Mouse (Mus musculus): Measurements from ENCODE around the gene Fam69b. TPM values are rescaled to one million over a fixed set of nuclear protein-coding genes. Genes with fewer than 3 reads are reported as not detected.

The Fam69b gene
- total and polyA plus RNA-seq, 3 experiments = 20.0 to 47.6 (median 21.1) TPM

DNA sequence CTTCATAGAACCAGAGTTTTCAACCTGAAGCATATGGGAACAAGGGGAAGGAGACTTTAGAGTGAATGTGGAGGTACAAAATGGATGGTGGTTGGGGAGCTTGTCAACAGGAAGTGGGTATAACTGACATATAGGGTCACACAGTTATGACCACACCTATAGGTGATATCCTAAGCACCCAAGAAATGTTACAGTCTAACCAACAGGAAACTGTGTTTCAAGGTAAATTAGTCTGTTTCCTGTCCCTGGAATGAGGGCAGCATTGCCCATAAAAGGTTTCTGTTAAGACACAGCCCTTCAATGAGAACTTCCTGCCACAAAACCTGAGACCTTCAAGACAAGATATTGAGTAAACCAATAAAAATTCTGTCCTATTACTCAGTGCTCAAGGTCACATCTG, 40.5 kb downstream of the Fam69b start:
- no peaks in the 10 kb centered on the region; the same call in 1 of the 2 replicates for H3K27me3 ChIP-seq (ENCODE audit: control insufficient read depth, insufficient read depth, low read length)
- TF ChIP-seq POLR2A (IDR thresholded peaks at IDR 0.05; ENCODE audit: insufficient read depth, low read depth, low read length) = no peak
- TF ChIP-seq CTCF (IDR thresholded peaks at IDR 0.05) = no peak
- no peak for TF ChIP-seq EP300 (IDR thresholded peaks at IDR 0.05; ENCODE audit: insufficient read depth, low read depth, low read length)
- no peaks in the 10 kb centered on the region for H3K4me1 ChIP-seq (ENCODE audit: control insufficient read depth, insufficient read depth, low read length)
- H3K36me3 ChIP-seq (ENCODE audit: control insufficient read depth, insufficient read depth, low read length) = no peaks in the 10 kb centered on the region
- no peak overlapping the region for H3K9ac ChIP-seq (ENCODE audit: low read depth, low read length)
- no peaks in the 10 kb centered on the region for H3K79me2 ChIP-seq (replicated peaks; ENCODE audit: control insufficient read depth, insufficient read depth, low read length)
- H3K27ac ChIP-seq = no peak overlapping the region
- no peak for DNase-seq
- intact Hi-C loops (cut with DNase I) = no loop called here
- H3K4me3 ChIP-seq = no peak overlapping the region

DNA sequence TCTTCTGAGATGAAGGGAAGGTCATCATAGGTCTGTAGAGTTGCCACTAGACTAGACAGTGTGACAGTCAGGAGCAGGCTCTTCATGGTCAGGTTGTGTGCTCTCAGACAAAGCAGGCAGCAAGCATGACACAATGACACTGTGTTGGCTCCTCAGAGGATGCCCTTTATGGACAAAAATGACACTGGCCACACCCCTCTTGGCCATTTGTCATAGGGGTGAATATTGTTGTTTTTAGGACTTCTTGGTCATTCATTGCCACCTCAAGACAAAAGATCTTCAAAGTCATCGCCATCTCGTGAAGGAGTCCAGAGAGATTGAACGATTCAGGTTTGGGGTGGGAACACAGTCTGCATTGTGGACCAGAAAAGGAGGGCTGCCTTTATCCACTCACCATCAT, 42.9 kb downstream of the Fam69b start, which contains the start of gene Lcn4:
Lcn4 (minus strand) TSS at position 101 of the 400 bp plus-strand sequence.
- intact Hi-C loops (cut with DNase I) = no loop called here
- WGBS = 84% methylated on average over 3 of the region's 3 CpGs
- no peak within 1 kb of the TSS for H3K27ac ChIP-seq
- TF ChIP-seq POLR2A (IDR thresholded peaks at IDR 0.05; ENCODE audit: insufficient read depth, low read depth, low read length) (no peak), EP300 (IDR thresholded peaks at IDR 0.05; ENCODE audit: insufficient read depth, low read depth, low read length) (no peak), CTCF (IDR thresholded peaks at IDR 0.05) (no peak)
- H3K9ac ChIP-seq (ENCODE audit: low read depth, low read length) = no peak within 1 kb of the TSS
- no peaks in the 10 kb centered on the region; the same call in 1 of the 2 replicates for H3K27me3 ChIP-seq (ENCODE audit: control insufficient read depth, insufficient read depth, low read length)
- H3K36me3 ChIP-seq (ENCODE audit: control insufficient read depth, insufficient read depth, low read length) = no peaks in the 10 kb centered on the region
- H3K4me1 ChIP-seq (ENCODE audit: control insufficient read depth, insufficient read depth, low read length) = no peaks in the 10 kb centered on the region
- no peak for DNase-seq
- H3K79me2 ChIP-seq (replicated peaks; ENCODE audit: control insufficient read depth, insufficient read depth, low read length) = no peaks in the 10 kb centered on the region
- H3K4me3 ChIP-seq = no peak within 1 kb of the TSS

Small RNAs within 50 kb of the gene (microRNA-seq; reads per million reads assigned to microRNA genes)
- gene Mir126a (5.8 to 6.2 reads per million in 2 experiments), gene Mir126b (0 reads per million in 2 experiments)

Other genes starting within 250 kb of the Fam69b start
- gene Snapc4, start 247.8 kb upstream of the Fam69b start, total RNA-seq (2021) = 1 to 10 TPM; 7.2 to 9.5 TPM
- 20.4 and 24.3 TPM in 2 replicates for gene Snapc4, start 247.8 kb upstream of the Fam69b start, polyA plus RNA-seq (2012; rRNA removed)
- gene Entr1, start 239.1 kb upstream of the Fam69b start, total RNA-seq (2021) = 10 to 100 TPM; 40.5 to 46.9 TPM
- gene Entr1, start 239.1 kb upstream of the Fam69b start, polyA plus RNA-seq (2012; rRNA removed) = 59.7 and 85.6 TPM in 2 replicates
- 100 to 1,000 TPM; 139 to 160 TPM for gene Pmpca, start 239.1 kb upstream of the Fam69b start, total RNA-seq (2021)
- 69.1 and 123 TPM in 2 replicates for gene Pmpca, start 239.1 kb upstream of the Fam69b start, polyA plus RNA-seq (2012; rRNA removed)
- gene Inpp5e, start 219.3 kb upstream of the Fam69b start, total RNA-seq (2021) = 10 to 100 TPM; 15.8 to 16.3 TPM
- 22.1 and 23.6 TPM in 2 replicates for gene Inpp5e, start 219.3 kb upstream of the Fam69b start, polyA plus RNA-seq (2012; rRNA removed)
- 10 to 100 TPM; 36.3 to 40.4 TPM for gene Sec16a, start 183.2 kb upstream of the Fam69b start, total RNA-seq (2021)
- gene Sec16a, start 183.2 kb upstream of the Fam69b start, polyA plus RNA-seq (2012; rRNA removed) = 37.5 and 50.1 TPM in 2 replicates
- 10 to 100 TPM; 31.6 to 32.4 TPM for gene Notch1, start 111.8 kb upstream of the Fam69b start, total RNA-seq (2021)
- gene Notch1, start 111.8 kb upstream of the Fam69b start, polyA plus RNA-seq (2012; rRNA removed) = 22.0 and 23.2 TPM in 2 replicates
- 100 to 1,000 TPM; 102 to 111 TPM for gene Egfl7, start 48.4 kb upstream of the Fam69b start, total RNA-seq (2021)
- 499 and 610 TPM in 2 replicates for gene Egfl7, start 48.4 kb upstream of the Fam69b start, polyA plus RNA-seq (2012; rRNA removed)
- gene Gm20532, start 41.8 kb upstream of the Fam69b start, total RNA-seq (2021) = not detected
- not detected in 2 replicates for gene Gm20532, start 41.8 kb upstream of the Fam69b start, polyA plus RNA-seq (2012; rRNA removed)
- gene Agpat2, start 24.0 kb upstream of the Fam69b start, total RNA-seq (2021) = 10 to 100 TPM; 52.8 to 59.2 TPM
- gene Agpat2, start 24.0 kb upstream of the Fam69b start, polyA plus RNA-seq (2012; rRNA removed) = 117 and 142 TPM in 2 replicates
- gene Lcn4, start 42.8 kb downstream of the Fam69b start, total RNA-seq (2021) = not detected
- not detected in 2 replicates for gene Lcn4, start 42.8 kb downstream of the Fam69b start, polyA plus RNA-seq (2012; rRNA removed)
- not detected for gene Abo, start 236.5 kb downstream of the Fam69b start, total RNA-seq (2021)
- gene Abo, start 236.5 kb downstream of the Fam69b start, polyA plus RNA-seq (2012; rRNA removed) = not detected in 2 replicates

All from heart, adult 2 months (tissue).